Mouse (Mus musculus): ENCODE data around the gene Rhbdf1.

DNA sequence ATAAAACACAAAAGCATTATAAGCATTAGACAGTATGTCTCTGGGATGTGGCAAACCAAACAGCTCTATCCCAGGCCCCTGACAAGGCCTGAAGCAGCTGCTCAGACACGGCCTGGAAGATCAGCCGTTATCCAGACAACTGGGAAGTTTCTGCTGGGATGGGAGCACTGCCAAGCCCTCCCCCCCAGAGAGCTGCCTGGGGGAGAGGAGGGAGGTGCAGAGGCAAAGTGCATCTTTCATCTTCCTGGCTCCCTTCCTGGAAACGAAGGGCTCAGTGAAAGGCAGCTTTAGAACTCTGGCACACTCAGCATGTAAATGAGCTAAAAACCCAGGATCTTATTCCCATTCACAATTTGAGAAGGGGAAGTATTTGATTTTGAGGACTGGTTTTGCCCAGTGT lies 13.5 kb upstream of the Rhbdf1 start:
- TF ChIP-seq CTCF (IDR thresholded peaks at IDR 0.05) (no peak), EP300 (IDR thresholded peaks at IDR 0.05) (no peak)
